Mouse (Mus musculus) ES-E14 (cell line): Measurements from ENCODE around the gene Pdlim7. TPM values are rescaled to one million over a fixed set of nuclear protein-coding genes. Genes with fewer than 3 reads are reported as not detected.

Source experiments
- DNase-seq: peaks from one replicate; pipeline ENCODE4 v3.0.0-alpha.2; 2013; ENCODE audit warnings: low read depth, low spot score
- H3K27ac ChIP-seq: 2 replicates; pipeline ENCODE4 v1.5.1; 2012; ENCODE audit warnings: low read depth, mild to moderate bottlenecking, low read length, moderate library complexity, mixed read lengths; ENCODE audit not compliant: poor library complexity, insufficient read depth, severe bottlenecking
- H3K36me3 ChIP-seq: 2 replicates; pipeline ENCODE4 v1.6.1; 2012; ENCODE audit warnings: mild to moderate bottlenecking, low read length, moderate library complexity, mixed read lengths; ENCODE audit not compliant: control insufficient read depth, poor library complexity, insufficient read depth, severe bottlenecking
- H3K4me1 ChIP-seq, 2 experiments: fragments of 150-350 bp in 1 of 2; sonication (generic) in 1 of 2; 2 replicates each; pipeline ENCODE4 v1.6.1; 2012; ENCODE audit warnings: low read length in 2 of 2, mild to moderate bottlenecking in 1 of 2, mixed read lengths in 1 of 2; ENCODE audit not compliant: control insufficient read depth in 2 of 2, insufficient read depth in 2 of 2, poor library complexity in 1 of 2
- H3K4me3 ChIP-seq, 2 experiments: fragments of 150-350 bp in 1 of 2; sonication (generic) in 1 of 2; 2 replicates each; pipeline ENCODE4 v1.5.1; 2012; ENCODE audit warnings: low read length in 2 of 2, low read depth in 1 of 2, mild to moderate bottlenecking in 1 of 2, mixed read lengths in 1 of 2; ENCODE audit not compliant: insufficient read depth in 1 of 2, poor library complexity in 1 of 2, severe bottlenecking in 1 of 2
- H3K9ac ChIP-seq: 2 replicates; pipeline ENCODE4 v1.6.1; 2012; ENCODE audit warnings: low read depth, mild to moderate bottlenecking, low read length, mixed read lengths; ENCODE audit not compliant: poor library complexity, insufficient read depth, severe bottlenecking
- H3K9me3 ChIP-seq: fragments of 150-350 bp; sonication (generic); 2 replicates; pipeline ENCODE4 v1.6.1; 2012; ENCODE audit warnings: low read depth, mild to moderate bottlenecking, low read length; ENCODE audit not compliant: control insufficient read depth, insufficient read depth
- CHD2 ChIP-seq: IDR thresholded peaks from 2 replicates; pipeline ENCODE4 v1.6.1; 2014; ENCODE audit warnings: mild to moderate bottlenecking, low read depth, low read length, inconsistent platforms
- HCFC1 ChIP-seq: IDR thresholded peaks from 2 replicates; pipeline ENCODE4 v1.6.1; 2012; ENCODE audit warnings: low read length, inconsistent platforms, borderline replicate concordance; ENCODE audit not compliant: insufficient read depth
- MAFK ChIP-seq: IDR thresholded peaks from 2 replicates; pipeline ENCODE4 v1.6.1; 2014; ENCODE audit warnings: mild to moderate bottlenecking, low read depth, low read length, inconsistent platforms; ENCODE audit not compliant: insufficient read depth
- ZC3H11A ChIP-seq: IDR thresholded peaks from 2 replicates; pipeline ENCODE4 v1.6.1; 2012; ENCODE audit warnings: low read depth, mild to moderate bottlenecking, inconsistent platforms, low read length, borderline replicate concordance
- ZNF384 ChIP-seq: IDR thresholded peaks from 2 replicates; pipeline ENCODE4 v1.6.1; 2012; ENCODE audit warnings: low read depth, low read length, inconsistent platforms
- in situ Hi-C, 2 experiments: fragments of 600-800 bp; cut with MboI; formaldehyde crosslinking; loops; one replicate each; pipeline ENCODE4 v1.15.1; 2025; ENCODE audit warnings: low sequenced_read_pairs in 2 of 2, inconsistent platforms in 1 of 2; ENCODE audit not compliant: unreplicated experiment in 2 of 2
- total RNA-seq: library from RNA; depleted of rRNA; stranded (reverse); fragments of 300-350 nt; gene quantifications from 2 replicates; pipeline ENCODE4 v1.2.3, GENCODE M21; 2012

Pdlim7 gene
- total RNA-seq, 1 experiment, result 58.2 TPM

DNA sequence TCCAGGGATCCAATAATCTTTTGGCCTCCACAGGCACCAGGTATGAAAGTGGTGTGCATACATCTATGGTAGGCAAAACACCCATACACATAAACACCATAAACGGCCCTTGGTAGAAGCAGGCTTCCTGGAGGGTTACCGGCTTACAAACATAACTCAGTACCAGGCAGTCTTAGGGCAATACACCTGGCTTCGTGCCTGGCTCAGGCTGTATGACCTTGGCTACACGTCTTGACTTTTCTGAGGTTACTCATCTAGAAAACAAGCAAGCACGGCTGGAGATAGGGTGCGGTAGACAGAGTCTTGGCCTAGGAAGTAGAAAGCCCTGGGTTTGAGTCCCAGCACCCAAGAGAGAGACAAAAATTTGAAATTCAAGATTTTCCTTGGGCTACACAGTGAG lies 16.8 kb downstream of the Pdlim7 start:
- no peak overlapping the region for H3K4me3 ChIP-seq
- in situ Hi-C loops, result no loop called here
- no peak for DNase-seq
- no peak overlapping the region for H3K27ac ChIP-seq
- peaks cover 20% of the 10 kb centered on the region; the same call in 1 of the 2 replicates for H3K36me3 ChIP-seq
- no peaks in the 10 kb centered on the region for H3K9me3 ChIP-seq
- H3K4me1 ChIP-seq, result peaks cover 1 to 27% of the 10 kb centered on the region in 2 experiments; a peak in 1 of 4 replicates
- no peak for TF ChIP-seq ZNF384
- no peak for TF ChIP-seq MAFK
- no peak overlapping the region for H3K9ac ChIP-seq

DNA sequence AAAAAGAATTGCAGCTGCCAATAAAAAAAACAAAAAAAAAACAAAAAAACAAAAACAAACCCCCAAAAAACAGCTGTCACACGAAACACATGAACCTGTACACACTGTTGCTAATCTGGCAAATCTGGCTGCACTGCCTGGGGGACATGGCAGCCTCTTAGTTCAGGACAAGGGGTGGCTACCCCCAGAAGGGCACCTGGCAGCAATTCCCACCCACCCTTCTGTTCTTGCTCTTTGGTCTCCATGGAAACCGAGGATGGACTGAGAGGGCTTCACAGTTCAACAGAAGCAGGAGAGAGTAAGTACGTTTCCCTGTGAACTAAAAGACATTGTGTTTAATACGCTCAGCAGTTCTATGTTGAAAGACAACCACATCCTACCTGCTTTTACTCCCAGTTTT lies 17.8 kb downstream of the Pdlim7 start:
- TF ChIP-seq ZNF384, result no peak
- no peak for TF ChIP-seq CHD2
- no peak for TF ChIP-seq MAFK
- no peak for TF ChIP-seq ZC3H11A
- TF ChIP-seq HCFC1, result no peak
- DNase-seq, result no peak
- in situ Hi-C loops, result no loop called here
- Histone ChIP-seq H3K9me3 (no peaks in the 10 kb centered on the region), H3K9ac (no peak overlapping the region), H3K36me3 (peaks cover 18% of the 10 kb centered on the region; the same call in 1 of the 2 replicates), H3K4me1 (peaks cover 1 to 26% of the 10 kb centered on the region in 2 experiments; a peak in 1 of 4 replicates), H3K4me3 (no peak overlapping the region), H3K27ac (no peak overlapping the region)

DNA sequence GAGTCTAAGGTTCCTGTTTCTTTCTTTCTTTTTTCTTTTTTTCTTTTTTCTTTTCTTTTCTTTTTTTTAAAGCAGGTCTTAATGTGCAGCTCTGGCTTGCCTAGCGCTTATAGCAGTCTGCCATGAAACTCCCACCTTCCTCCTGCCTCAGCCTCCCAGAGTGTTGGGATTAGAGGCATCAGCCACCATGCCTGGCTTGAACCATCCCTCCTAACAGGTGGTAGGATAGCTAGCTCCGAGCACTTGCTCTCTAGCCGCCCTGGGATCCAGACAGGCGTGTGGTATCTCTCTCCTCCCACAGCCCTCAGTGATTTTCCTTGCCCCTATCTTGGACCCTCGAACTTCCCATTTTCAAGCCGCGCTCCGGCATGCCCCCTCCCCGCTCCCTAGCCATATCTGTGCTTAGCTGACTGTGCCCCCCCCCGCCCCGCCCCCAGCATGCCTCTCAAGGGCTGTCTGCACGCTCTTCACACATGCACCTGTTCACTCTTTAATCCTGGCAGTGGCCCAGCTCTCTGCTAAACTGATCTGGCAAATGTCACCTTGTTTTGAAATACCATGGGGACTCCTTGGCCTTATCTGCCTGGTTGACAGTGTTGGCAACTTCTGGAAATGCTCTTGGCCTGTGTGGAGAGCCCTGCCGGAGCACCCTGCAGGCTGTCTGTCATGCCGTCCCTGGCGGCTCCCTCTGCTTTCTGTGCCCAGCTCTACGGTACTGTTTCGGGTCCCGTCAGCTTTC lies 18.4 kb downstream of the Pdlim7 start:
- Histone ChIP-seq H3K9ac (no peak overlapping the region), H3K9me3 (no peaks in the 10 kb centered on the region), H3K4me1 (peaks cover 1 to 24% of the 10 kb centered on the region in 2 experiments; a peak in 1 of 4 replicates), H3K4me3 (no peak overlapping the region), H3K36me3 (peaks cover 16% of the 10 kb centered on the region; the same call in 1 of the 2 replicates), H3K27ac (no peak overlapping the region)
- no peak for TF ChIP-seq HCFC1
- TF ChIP-seq MAFK, result no peak
- TF ChIP-seq CHD2, result no peak
- no peak for TF ChIP-seq ZC3H11A
- TF ChIP-seq ZNF384, result no peak
- in situ Hi-C loops, result no loop called here
- no peak for DNase-seq

DNA sequence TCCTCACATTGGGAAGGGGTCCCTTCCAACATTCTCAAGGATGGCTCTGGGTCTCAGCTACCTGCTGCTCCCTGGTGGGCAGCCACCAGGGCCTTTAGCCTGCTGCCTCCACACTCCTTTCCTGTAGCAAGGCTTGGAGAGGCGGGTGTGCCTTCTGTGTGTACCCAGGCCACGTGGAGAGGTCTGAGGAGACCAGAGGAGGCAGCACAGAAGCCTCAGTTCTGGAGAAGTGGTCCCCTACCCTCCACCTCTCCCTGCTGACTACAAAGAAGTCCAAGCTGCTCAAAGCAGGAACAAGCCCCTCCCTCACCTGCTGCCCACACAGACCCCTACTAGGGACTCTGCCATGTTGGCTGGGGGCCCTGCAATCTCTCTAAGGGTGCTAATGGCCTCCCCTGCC lies 19.2 kb downstream of the Pdlim7 start:
- Histone ChIP-seq H3K27ac (no peak overlapping the region), H3K9me3 (no peaks in the 10 kb centered on the region), H3K9ac (no peak overlapping the region), H3K36me3 (peaks cover 16% of the 10 kb centered on the region; the same call in 1 of the 2 replicates), H3K4me3 (no peak overlapping the region), H3K4me1 (peaks cover 1 to 26% of the 10 kb centered on the region in 2 experiments; a peak in 1 of 4 replicates)
- no peak for TF ChIP-seq ZC3H11A
- TF ChIP-seq ZNF384, result no peak
- TF ChIP-seq MAFK, result no peak
- no peak for TF ChIP-seq CHD2
- TF ChIP-seq HCFC1, result no peak
- in situ Hi-C loops, result no loop called here
- DNase-seq, result no peak
